Mouse (Mus musculus) MEL (cell line): ENCODE data around the gene S100pbp.

Experiments
- CTCF ChIP-seq, 3 experiments: IDR thresholded peaks in 2 of 3; conservative IDR thresholded peaks in 1 of 3; 2 replicates each; pipeline ENCODE4 v1.5.1; 2011 to 2012; ENCODE audit warnings: low read length in 3 of 3, low read depth in 2 of 3, mild to moderate bottlenecking in 2 of 3, improper control_type of control experiment in 1 of 3, inconsistent platforms in 1 of 3, mixed read lengths in 1 of 3, moderate library complexity in 1 of 3; ENCODE audit not compliant: control insufficient read depth in 1 of 3, insufficient read depth in 1 of 3, poor library complexity in 1 of 3, severe bottlenecking in 1 of 3
- ELF1 ChIP-seq: IDR thresholded peaks from 2 replicates; pipeline ENCODE4 v1.6.1; 2014; ENCODE audit warnings: low read depth, mild to moderate bottlenecking, inconsistent platforms, low read length, improper control_type of control experiment, moderate library complexity
- GATA1 ChIP-seq: IDR thresholded peaks from 2 replicates; pipeline ENCODE4 v1.6.1; 2011; ENCODE audit warnings: low read depth, low read length, improper control_type of control experiment
- JUND ChIP-seq: IDR thresholded peaks from 2 replicates; pipeline ENCODE4 v1.6.1; 2011; ENCODE audit warnings: low read depth, mild to moderate bottlenecking, improper control_type of control experiment, low read length
- MAZ ChIP-seq: IDR thresholded peaks from 2 replicates; pipeline ENCODE4 v1.6.1; 2012; ENCODE audit warnings: low read depth, mild to moderate bottlenecking, inconsistent platforms, low read length, improper control_type of control experiment
- MEF2A ChIP-seq: IDR thresholded peaks from 2 replicates; pipeline ENCODE4 v1.6.1; 2014; ENCODE audit warnings: low read depth, mild to moderate bottlenecking, inconsistent platforms, low read length, improper control_type of control experiment; ENCODE audit not compliant: poor library complexity, insufficient replicate concordance, severe bottlenecking; ENCODE audit errors: extremely low read depth
- MXI1 ChIP-seq: IDR thresholded peaks from 2 replicates; pipeline ENCODE4 v1.6.1; 2011; ENCODE audit warnings: mild to moderate bottlenecking, low read depth, low read length, improper control_type of control experiment
- RAD21 ChIP-seq: IDR thresholded peaks from 2 replicates; pipeline ENCODE4 v1.6.1; 2011; ENCODE audit warnings: mild to moderate bottlenecking, low read depth, low read length, improper control_type of control experiment
- TAL1 ChIP-seq: IDR thresholded peaks from 2 replicates; pipeline ENCODE4 v1.6.1; 2012; ENCODE audit warnings: mild to moderate bottlenecking, inconsistent platforms, low read length, moderate library complexity, mixed read lengths
- TBP ChIP-seq: IDR thresholded peaks from 2 replicates; pipeline ENCODE4 v1.8.0; 2011; ENCODE audit warnings: low read depth, low read length, improper control_type of control experiment
- TCF12 ChIP-seq: IDR thresholded peaks from 2 replicates; pipeline ENCODE4 v1.6.1; 2014; ENCODE audit warnings: low read depth, mild to moderate bottlenecking, inconsistent platforms, low read length, improper control_type of control experiment, moderate library complexity
- ZC3H11A ChIP-seq: IDR thresholded peaks from 2 replicates; pipeline ENCODE4 v1.6.1; 2012; ENCODE audit warnings: low read depth, mild to moderate bottlenecking, inconsistent platforms, low read length, improper control_type of control experiment

DNA sequence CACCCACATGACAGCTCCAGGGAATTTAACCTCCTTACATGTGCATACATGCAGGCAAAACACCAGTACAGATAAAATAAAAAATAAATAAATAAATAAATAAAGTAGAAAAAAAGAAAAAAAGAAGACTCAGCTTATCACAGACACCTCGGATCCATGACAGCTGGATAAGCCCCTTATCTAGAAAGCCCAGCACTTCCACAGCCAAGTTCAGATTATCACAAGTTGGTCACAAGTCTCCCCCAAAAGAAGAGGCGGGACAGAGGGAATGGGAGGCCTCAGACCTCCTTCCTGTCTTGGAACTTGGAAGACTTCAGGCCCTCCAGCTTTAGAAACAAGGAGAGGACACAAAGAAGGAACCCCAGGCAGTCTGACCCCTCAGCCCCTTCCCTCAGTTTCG is 45.6 kb upstream of the S100pbp start:
- TF ChIP-seq MXI1, result 0 out of 2 replicates have a peak, but pooled peaks have one; percentile 10
- TF ChIP-seq CTCF (IDR thresholded peaks at IDR 0.05 in 2 of 3, conservative IDR thresholded peaks at IDR 0.05 in 1 of 3; ENCODE audit: control insufficient read depth in 1 of 3, insufficient read depth in 1 of 3, low read depth in 2 of 3, low read length in 3 of 3, poor library complexity in 1 of 3, severe bottlenecking in 1 of 3), result no peak
- TF ChIP-seq GATA1, result peak; percentile 99
- TF ChIP-seq JUND, result no peak
- no peak for TF ChIP-seq ELF1
- peak; percentile 99 for TF ChIP-seq TCF12
- TF ChIP-seq ZC3H11A, result no peak
- TF ChIP-seq TAL1, result peak; percentile 85
- no peak for TF ChIP-seq RAD21
- TF ChIP-seq TBP, result no peak
- no peak for TF ChIP-seq MEF2A
- TF ChIP-seq MAZ, result peak; percentile 63; the same call in 1 of the 2 replicates
